Mouse (Mus musculus): ENCODE measurements around the gene Napepld. TPM values are rescaled to one million over a fixed set of nuclear protein-coding genes. Genes with fewer than 3 reads are reported as not detected.
"Not testable (repeated sequence)": the region's sequence is repeated elsewhere in the genome, so short reads cannot be mapped to it uniquely, and the experiment has no call there.

The Napepld gene
- polyA plus RNA-seq, 1 experiment from 2014 or later: 2.3 TPM

DNA sequence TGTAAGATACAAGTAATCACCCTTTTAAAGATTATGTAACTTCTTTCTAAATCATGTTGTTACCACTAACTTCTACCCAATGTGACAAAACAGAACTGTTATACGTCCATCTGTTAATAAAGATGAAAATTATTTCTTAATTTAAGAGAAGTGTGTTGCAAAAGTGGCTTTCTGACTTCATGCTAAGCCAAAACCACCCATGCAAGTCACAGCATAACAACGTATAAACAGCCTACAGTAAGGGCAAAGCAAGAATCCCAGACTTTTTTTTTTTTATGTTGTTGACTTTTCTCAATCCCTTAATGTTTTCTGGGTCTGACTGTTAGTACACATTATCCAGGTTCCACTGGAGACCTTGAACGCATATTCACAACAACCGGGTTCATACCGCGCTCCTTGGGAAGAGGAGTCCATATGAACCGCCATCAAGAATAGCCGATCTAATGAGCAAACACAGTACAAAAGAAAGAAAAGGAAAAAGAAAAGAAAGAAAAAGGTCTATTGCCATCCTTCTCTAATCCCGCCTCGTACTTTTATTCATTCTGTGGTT is 849 bp downstream of the Napepld start:
- ATAC-seq (ENCODE audit: low FRiP score): no peak
- peak overlapping the region; percentile 68 for H3K4me3 ChIP-seq (replicated peaks; ENCODE audit: low read length)
- peaks cover 5% of the 10 kb centered on the region; the same call in 1 of the 2 replicates for H3K4me1 ChIP-seq (replicated peaks; ENCODE audit: control insufficient read depth, insufficient read depth, low read length)
- no peaks in the 10 kb centered on the region for H3K9me3 ChIP-seq (ENCODE audit: control insufficient read depth, low read length)
- peak overlapping the region; percentile 62 for H3K4me2 ChIP-seq (replicated peaks)
- peak overlapping the region; percentile 98; the same call in 1 of the 2 replicates for H3K27ac ChIP-seq
- DNase-seq (ENCODE audit: low spot score): no peak
- H3K36me3 ChIP-seq (replicated peaks; ENCODE audit: control insufficient read depth, insufficient read depth): no peaks in the 10 kb centered on the region
- H3K27me3 ChIP-seq (ENCODE audit: control insufficient read depth, insufficient read depth, low read length): no peaks in the 10 kb centered on the region
- 13% methylated on average over 10 of the region's 10 CpGs for WGBS
- H3K9ac ChIP-seq: peak overlapping the region; percentile 85

DNA sequence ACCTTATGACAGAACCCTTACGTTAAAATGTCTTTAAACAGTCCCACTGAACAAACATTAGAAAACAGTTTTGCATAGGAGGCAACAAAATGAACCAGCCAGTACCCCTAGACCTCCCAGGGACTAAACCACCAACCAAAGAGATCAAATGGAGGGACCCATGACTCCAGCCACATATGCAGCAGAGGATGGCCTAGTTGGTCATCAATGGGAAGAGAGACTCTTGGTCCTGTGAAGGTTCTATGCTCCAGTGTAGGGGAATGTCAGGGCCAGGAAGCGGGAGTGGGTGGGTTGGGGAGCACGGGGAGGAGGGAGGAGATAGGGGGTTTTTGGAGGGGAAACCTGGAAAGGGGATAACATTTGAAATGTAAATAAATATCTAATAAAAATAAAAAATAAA is 1.6 kb downstream of the Napepld start:
- H3K9me3 ChIP-seq (ENCODE audit: control insufficient read depth, low read length); H3K27ac ChIP-seq; H3K4me3 ChIP-seq (replicated peaks; ENCODE audit: low read length); H3K36me3 ChIP-seq (replicated peaks; ENCODE audit: control insufficient read depth, insufficient read depth); H3K27me3 ChIP-seq (ENCODE audit: control insufficient read depth, insufficient read depth, low read length); DNase-seq (ENCODE audit: low spot score); H3K9ac ChIP-seq; ATAC-seq (ENCODE audit: low FRiP score); H3K4me1 ChIP-seq (replicated peaks; ENCODE audit: control insufficient read depth, insufficient read depth, low read length): not testable (repeated sequence)
- H3K4me2 ChIP-seq (replicated peaks): peak overlapping the region; percentile 27; the same call in 1 of the 2 replicates
- 87% methylated on average over 3 of the region's 3 CpGs for WGBS

DNA sequence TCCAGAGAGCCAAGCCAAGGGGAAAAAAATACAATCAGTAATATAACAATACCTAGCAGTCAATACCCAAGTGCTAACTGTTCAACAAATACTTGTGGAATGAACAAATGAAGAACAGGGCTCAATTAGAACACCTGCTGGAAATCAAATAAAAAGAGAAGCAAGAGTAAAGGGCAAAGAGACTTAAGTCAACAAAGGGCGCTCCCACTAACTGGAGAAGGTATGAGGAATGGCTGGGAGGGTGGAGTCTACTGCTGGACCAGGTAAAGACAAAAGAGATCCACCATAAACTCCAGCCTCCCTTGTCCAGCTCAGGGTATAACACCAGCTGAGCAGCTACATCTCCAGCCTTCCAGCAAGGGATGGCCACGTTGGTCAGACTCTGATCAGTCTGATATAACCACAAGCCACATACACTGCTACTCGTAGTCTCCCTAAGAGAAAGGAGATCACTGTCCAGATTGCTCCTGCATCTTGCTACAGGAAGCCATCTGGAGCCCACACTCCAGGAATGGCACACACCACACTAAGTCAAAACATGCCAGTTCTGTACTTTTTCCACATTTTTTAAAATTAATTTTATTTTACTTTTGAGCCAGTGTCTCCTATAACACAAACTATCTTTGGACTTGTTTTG is 6.2 kb downstream of the Napepld start:
- Histone ChIP-seq H3K9ac (no peak overlapping the region), H3K4me2 (replicated peaks) (no peak overlapping the region), H3K4me1 (replicated peaks; ENCODE audit: control insufficient read depth, insufficient read depth, low read length) (no peaks in the 10 kb centered on the region), H3K4me3 (replicated peaks; ENCODE audit: low read length) (no peak overlapping the region), H3K27me3 (ENCODE audit: control insufficient read depth, insufficient read depth, low read length) (no peaks in the 10 kb centered on the region), H3K27ac (no peak overlapping the region), H3K36me3 (replicated peaks; ENCODE audit: control insufficient read depth, insufficient read depth) (no peaks in the 10 kb centered on the region), H3K9me3 (ENCODE audit: control insufficient read depth, low read length) (no peaks in the 10 kb centered on the region)
- WGBS: 93% methylated on average over 3 of the region's 3 CpGs
- DNase-seq (ENCODE audit: low spot score) (no peak), ATAC-seq (ENCODE audit: low FRiP score) (no peak)

DNA sequence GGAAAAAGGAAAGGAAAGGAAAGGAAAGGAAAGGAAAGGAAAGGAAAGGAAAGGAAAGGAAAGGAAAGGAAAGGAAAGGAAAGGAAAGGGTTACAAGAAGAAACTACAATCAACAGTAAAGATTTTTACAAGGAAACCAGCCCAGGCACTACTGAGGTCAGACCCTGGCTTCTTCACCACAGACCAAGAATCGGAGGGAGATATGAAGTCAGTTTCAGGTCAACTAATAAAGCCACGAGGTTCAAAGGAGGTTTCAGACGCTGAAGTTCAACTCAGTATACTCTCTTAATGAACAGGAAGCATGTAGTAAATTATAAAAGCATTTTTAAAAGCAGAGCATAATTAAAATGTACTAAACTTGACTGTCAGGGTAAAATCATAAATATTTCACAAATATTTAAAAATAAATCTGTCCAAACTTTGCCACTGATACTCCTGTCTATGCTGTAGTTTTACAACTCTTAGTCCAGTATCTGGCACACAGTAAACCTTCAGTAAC is 7.8 kb downstream of the Napepld start:
- Histone ChIP-seq H3K4me3 (replicated peaks; ENCODE audit: low read length) (no peak overlapping the region), H3K9me3 (ENCODE audit: control insufficient read depth, low read length) (no peaks in the 10 kb centered on the region; the same call in 1 of the 2 replicates), H3K27me3 (ENCODE audit: control insufficient read depth, insufficient read depth, low read length) (no peaks in the 10 kb centered on the region), H3K9ac (no peak overlapping the region), H3K36me3 (replicated peaks; ENCODE audit: control insufficient read depth, insufficient read depth) (no peaks in the 10 kb centered on the region; the same call in 1 of the 2 replicates), H3K4me2 (replicated peaks) (no peak overlapping the region), H3K4me1 (replicated peaks; ENCODE audit: control insufficient read depth, insufficient read depth, low read length) (no peaks in the 10 kb centered on the region), H3K27ac (no peak overlapping the region)
- WGBS: 87% methylated on average over 3 of the region's 3 CpGs
- DNase-seq (ENCODE audit: low spot score) (no peak), ATAC-seq (ENCODE audit: low FRiP score) (no peak)

DNA sequence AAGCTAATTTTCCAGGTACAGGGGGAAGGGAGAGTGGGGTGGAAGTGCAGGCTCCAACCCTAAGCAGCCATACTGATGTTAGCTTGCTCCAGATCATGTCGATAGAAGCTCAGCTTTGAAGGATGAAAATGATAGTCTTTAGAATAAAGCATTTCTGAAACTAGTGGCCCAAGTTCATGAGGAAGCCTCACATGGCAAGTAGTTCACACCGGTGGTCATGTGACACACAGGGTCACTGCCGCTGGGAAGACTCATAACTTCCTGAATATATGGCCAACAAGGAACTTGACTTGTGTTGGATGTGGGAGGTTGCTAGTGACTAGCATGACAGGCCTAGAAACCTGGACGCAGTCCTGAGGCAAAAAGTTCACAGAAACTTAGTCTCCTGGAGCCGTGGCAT is 9.0 kb downstream of the Napepld start:
- Histone ChIP-seq H3K27ac (no peak overlapping the region), H3K4me3 (replicated peaks; ENCODE audit: low read length) (no peak overlapping the region), H3K4me1 (replicated peaks; ENCODE audit: control insufficient read depth, insufficient read depth, low read length) (no peaks in the 10 kb centered on the region), H3K9me3 (ENCODE audit: control insufficient read depth, low read length) (no peaks in the 10 kb centered on the region; the same call in 1 of the 2 replicates), H3K27me3 (ENCODE audit: control insufficient read depth, insufficient read depth, low read length) (no peaks in the 10 kb centered on the region), H3K9ac (no peak overlapping the region), H3K4me2 (replicated peaks) (no peak overlapping the region), H3K36me3 (replicated peaks; ENCODE audit: control insufficient read depth, insufficient read depth) (no peaks in the 10 kb centered on the region; the same call in 1 of the 2 replicates)
- ATAC-seq (ENCODE audit: low FRiP score) (no peak), DNase-seq (ENCODE audit: low spot score) (no peak)
- WGBS: 98% methylated on average over 5 of the region's 5 CpGs

DNA sequence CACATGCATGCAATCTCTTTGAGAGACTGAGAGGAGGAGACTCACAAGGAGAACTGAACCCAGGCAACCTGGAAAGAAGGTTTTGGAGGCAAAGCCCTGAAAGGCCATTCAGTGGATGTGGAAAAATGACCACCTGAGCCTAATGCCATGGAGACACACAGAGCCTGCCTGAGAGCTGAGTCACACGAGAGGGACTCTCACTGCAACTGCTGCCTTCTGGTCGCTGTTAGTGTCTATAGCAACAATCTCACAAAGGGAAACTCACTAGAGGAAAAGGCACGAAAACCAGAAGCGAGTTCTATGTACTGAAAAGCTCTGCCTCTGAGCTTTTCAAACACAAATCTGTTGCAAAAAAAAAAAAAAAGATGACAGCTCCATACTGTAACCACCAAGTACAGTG is 14.2 kb downstream of the Napepld start:
- ATAC-seq (ENCODE audit: low FRiP score): no peak
- H3K9me3 ChIP-seq (ENCODE audit: control insufficient read depth, low read length): no peaks in the 10 kb centered on the region; the same call in 1 of the 2 replicates
- no peak overlapping the region for H3K4me3 ChIP-seq (replicated peaks; ENCODE audit: low read length)
- DNase-seq (ENCODE audit: low spot score): no peak
- 52% methylated on average over 4 of the region's 4 CpGs for WGBS
- H3K4me1 ChIP-seq (replicated peaks; ENCODE audit: control insufficient read depth, insufficient read depth, low read length): no peaks in the 10 kb centered on the region
- no peaks in the 10 kb centered on the region; the same call in 1 of the 2 replicates for H3K36me3 ChIP-seq (replicated peaks; ENCODE audit: control insufficient read depth, insufficient read depth)
- H3K27me3 ChIP-seq (ENCODE audit: control insufficient read depth, insufficient read depth, low read length): no peaks in the 10 kb centered on the region
- no peak overlapping the region for H3K9ac ChIP-seq
- H3K27ac ChIP-seq: no peak overlapping the region
- no peak overlapping the region for H3K4me2 ChIP-seq (replicated peaks)

DNA sequence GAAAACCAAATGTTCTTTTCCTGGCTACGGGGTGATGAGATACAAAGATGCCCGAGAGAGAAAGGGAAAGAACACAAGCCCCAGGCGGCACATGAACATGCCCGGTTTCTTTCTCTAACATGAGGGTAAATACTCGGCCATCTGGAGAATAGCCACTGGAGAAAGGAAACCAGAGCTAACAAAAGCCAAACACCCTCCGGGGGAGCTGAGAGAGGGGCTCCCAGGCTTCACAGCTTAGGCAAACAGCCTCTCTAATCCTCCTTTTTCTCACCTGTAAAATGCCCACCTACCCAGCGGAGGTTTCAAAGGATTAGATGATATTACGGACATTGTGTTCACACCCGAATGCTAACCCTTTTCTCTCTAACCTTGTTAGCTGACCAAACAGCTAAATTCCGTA is 16.2 kb downstream of the Napepld start:
- Histone ChIP-seq H3K9me3 (ENCODE audit: control insufficient read depth, low read length) (no peaks in the 10 kb centered on the region; the same call in 1 of the 2 replicates), H3K9ac (no peak overlapping the region), H3K4me1 (replicated peaks; ENCODE audit: control insufficient read depth, insufficient read depth, low read length) (no peaks in the 10 kb centered on the region), H3K27ac (no peak overlapping the region), H3K4me2 (replicated peaks) (no peak overlapping the region), H3K36me3 (replicated peaks; ENCODE audit: control insufficient read depth, insufficient read depth) (no peaks in the 10 kb centered on the region; the same call in 1 of the 2 replicates), H3K4me3 (replicated peaks; ENCODE audit: low read length) (no peak overlapping the region), H3K27me3 (ENCODE audit: control insufficient read depth, insufficient read depth, low read length) (no peaks in the 10 kb centered on the region)
- DNase-seq (ENCODE audit: low spot score) (no peak), ATAC-seq (ENCODE audit: low FRiP score) (no peak)
- WGBS: 79% methylated on average over 10 of the region's 10 CpGs

DNA sequence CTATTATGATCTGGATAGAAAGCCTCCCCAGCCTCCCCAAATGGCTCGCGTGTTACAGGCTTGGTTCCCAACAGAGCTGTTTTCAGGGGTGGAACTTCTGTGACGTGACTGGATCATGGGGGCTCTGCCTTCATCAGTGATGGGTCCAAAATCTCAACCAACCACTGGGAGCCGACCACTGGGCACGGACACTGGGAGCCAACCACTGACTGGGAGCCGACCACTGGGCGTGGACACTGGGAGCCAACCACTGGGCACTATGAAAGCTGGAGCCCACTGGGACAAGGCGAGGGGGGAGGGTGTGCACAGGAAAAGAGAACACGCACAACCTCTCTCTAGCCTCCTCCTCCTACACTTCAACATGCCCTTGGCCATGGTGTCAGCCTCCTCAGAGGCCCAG is 17.4 kb downstream of the Napepld start:
- no peak for ATAC-seq (ENCODE audit: low FRiP score)
- H3K4me2 ChIP-seq (replicated peaks): no peak overlapping the region
- no peak overlapping the region for H3K9ac ChIP-seq
- no peak for DNase-seq (ENCODE audit: low spot score)
- 95% methylated on average over 9 of the region's 9 CpGs for WGBS
- no peaks in the 10 kb centered on the region; the same call in 1 of the 2 replicates for H3K36me3 ChIP-seq (replicated peaks; ENCODE audit: control insufficient read depth, insufficient read depth)
- H3K9me3 ChIP-seq (ENCODE audit: control insufficient read depth, low read length): no peaks in the 10 kb centered on the region
- no peak overlapping the region for H3K27ac ChIP-seq
- no peaks in the 10 kb centered on the region for H3K27me3 ChIP-seq (ENCODE audit: control insufficient read depth, insufficient read depth, low read length)
- no peaks in the 10 kb centered on the region for H3K4me1 ChIP-seq (replicated peaks; ENCODE audit: control insufficient read depth, insufficient read depth, low read length)
- no peak overlapping the region for H3K4me3 ChIP-seq (replicated peaks; ENCODE audit: low read length)

DNA sequence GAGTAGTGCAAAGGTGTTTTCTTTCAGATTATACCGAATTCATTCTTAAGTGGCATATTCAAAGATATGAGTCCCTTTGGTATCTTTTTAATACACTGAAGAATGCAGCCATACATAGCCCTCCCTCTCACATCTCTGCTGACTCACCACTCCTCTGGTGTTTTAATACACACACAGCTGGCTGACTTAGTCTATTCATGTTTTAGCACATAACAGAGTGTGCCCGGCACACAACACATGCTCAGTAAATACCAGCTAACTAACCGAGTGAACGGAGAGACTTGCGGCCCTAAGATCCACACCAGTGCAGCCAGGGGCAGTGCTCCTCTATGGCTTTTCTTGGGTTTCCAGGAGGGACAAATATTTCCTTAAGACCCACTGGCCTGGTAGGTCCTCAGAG is 20.3 kb downstream of the Napepld start:
- DNase-seq (ENCODE audit: low spot score): no peak
- Histone ChIP-seq H3K27me3 (ENCODE audit: control insufficient read depth, insufficient read depth, low read length) (no peaks in the 10 kb centered on the region), H3K9ac (no peak overlapping the region), H3K4me1 (replicated peaks; ENCODE audit: control insufficient read depth, insufficient read depth, low read length) (no peaks in the 10 kb centered on the region), H3K36me3 (replicated peaks; ENCODE audit: control insufficient read depth, insufficient read depth) (no peaks in the 10 kb centered on the region; the same call in 1 of the 2 replicates), H3K4me3 (replicated peaks; ENCODE audit: low read length) (no peak overlapping the region), H3K27ac (no peak overlapping the region), H3K4me2 (replicated peaks) (no peak overlapping the region), H3K9me3 (ENCODE audit: control insufficient read depth, low read length) (no peaks in the 10 kb centered on the region)
- ATAC-seq (ENCODE audit: low FRiP score): no peak
- WGBS: 87% methylated on average over 5 of the region's 5 CpGs
